Mouse (Mus musculus): ENCODE measurements at regions not wholly inside any gene's neighbourhood (a gene's known extent, or its start where the extent isn't known, plus 50 kb on each side); places are given as distances from the start of the nearest gene placed in this dataset.
"Not testable (repeated sequence)": the region's sequence is repeated elsewhere in the genome, so short reads cannot be mapped to it uniquely, and the experiment has no call there.

DNA sequence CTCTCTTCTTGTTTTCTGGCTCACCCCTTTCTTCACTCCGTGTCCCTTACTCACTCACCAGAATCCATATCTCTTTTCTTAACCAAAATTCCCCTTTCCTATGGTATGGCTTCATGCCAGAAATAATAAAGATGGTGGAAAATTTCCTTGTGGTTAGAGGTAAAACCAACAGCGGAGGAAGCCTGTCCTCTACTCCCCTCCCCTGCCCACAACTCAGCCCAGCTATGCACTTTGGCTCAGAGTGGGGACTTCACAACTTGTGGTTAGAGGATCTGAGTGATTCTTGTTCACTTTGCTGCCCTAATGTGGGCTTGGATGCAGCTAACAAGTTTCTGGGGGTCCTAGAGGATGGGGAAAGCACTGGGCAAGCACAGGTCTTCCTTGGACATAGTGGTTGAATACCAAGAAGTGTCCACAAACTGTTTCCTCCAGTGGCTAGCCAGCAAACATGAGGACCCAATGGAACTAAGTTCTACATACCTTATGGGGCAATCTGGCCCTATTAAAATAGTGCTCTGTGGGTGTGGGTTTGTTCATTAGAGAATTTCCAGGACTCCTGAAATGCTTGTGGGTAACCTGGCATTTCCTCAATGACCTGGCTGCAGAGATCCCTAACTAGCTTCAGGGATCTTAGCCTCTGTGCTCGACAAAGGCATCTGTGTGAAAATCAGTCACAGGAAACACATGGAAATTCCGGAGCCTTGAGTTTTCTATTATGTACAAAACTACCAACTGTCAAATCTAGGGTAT, 118.9 kb upstream of the Rasgrp1 start:
- no peak for ATAC-seq
- no peak overlapping the region for H3K4me2 ChIP-seq (ENCODE audit: low read length)
- 0 out of 2 replicates have a peak, but pooled peaks cover 2% of the 10 kb centered on the region for H3K4me1 ChIP-seq (ENCODE audit: control insufficient read depth, insufficient read depth, low read depth, low read length)
- H3K27ac ChIP-seq (ENCODE audit: low read depth, low read length) = no peak overlapping the region
- no peaks in the 10 kb centered on the region for H3K9me3 ChIP-seq (ENCODE audit: control insufficient read depth, low read length)
- H3K27me3 ChIP-seq (replicated peaks; ENCODE audit: control insufficient read depth, insufficient read depth, low read length) = no peaks in the 10 kb centered on the region
- WGBS = 89% methylated on average over 4 of the region's 4 CpGs
- no peak overlapping the region for H3K4me3 ChIP-seq (ENCODE audit: low read length)
- H3K36me3 ChIP-seq (ENCODE audit: control insufficient read depth, insufficient read depth, low read length) = no peaks in the 10 kb centered on the region
- H3K9ac ChIP-seq (ENCODE audit: low read depth, low read length) = no peak overlapping the region

DNA sequence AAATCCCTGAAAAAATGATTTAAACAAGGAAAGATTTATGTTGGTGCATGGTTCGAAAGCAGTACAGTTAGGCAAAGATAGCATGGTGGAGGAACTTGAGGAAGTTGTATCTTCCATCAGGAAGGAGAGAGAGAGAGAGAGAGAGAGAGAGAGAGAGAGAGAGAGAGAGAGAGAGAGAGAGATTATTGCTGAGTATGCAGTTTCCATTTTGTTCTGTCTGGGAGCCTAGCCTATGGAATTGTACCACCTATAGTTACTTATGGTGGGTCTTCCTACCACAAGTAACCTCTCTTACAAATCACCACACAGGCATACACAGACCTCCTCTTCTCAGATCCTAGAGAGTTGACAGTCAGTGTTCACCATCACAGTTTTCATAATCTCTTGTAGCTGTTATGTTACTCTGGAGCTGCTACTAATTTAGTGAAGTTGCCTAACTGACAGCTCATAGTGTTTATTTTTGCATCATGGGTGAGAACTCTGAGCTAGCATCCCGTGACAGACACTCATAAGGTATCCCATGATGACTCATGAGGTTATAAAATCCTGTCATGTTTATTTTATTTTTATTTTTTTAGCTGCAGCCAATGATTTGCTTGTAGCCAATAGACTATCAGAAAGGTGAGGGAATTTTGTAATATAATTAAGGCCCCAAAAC, 132.2 kb upstream of the Rasgrp1 start:
- Histone ChIP-seq H3K4me1 (ENCODE audit: control insufficient read depth, insufficient read depth, low read depth, low read length) (no peaks in the 10 kb centered on the region; the same call in 1 of the 2 replicates), H3K9ac (ENCODE audit: low read depth, low read length) (no peak overlapping the region), H3K27ac (ENCODE audit: low read depth, low read length) (no peak overlapping the region), H3K36me3 (ENCODE audit: control insufficient read depth, insufficient read depth, low read length) (no peaks in the 10 kb centered on the region), H3K9me3 (ENCODE audit: control insufficient read depth, low read length) (no peaks in the 10 kb centered on the region), H3K4me3 (ENCODE audit: low read length) (no peak overlapping the region), H3K4me2 (ENCODE audit: low read length) (no peak overlapping the region), H3K27me3 (replicated peaks; ENCODE audit: control insufficient read depth, insufficient read depth, low read length) (no peaks in the 10 kb centered on the region)
- WGBS = 89% methylated on average over 2 of the region's 2 CpGs
- ATAC-seq = no peak

DNA sequence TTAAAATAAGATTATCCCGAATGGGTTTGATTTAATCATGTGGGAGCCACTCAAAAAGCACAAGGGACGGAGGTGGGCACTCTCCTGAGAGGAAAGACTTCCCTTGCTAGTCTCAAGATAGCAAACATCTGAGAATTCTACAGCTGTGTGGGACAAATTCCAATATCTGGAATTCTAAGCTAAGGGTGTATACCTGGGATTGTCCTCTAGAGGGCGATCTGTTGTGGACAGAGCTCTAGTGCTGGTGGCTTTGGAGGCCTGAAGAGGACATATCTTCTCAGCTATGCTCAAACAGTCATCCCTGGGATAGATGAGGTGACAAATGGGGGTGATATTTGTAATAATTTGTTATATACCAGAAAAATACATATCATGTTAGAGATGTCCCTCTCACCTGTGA, 132.8 kb upstream of the Rasgrp1 start:
- Histone ChIP-seq H3K4me2 (ENCODE audit: low read length) (no peak overlapping the region), H3K9me3 (ENCODE audit: control insufficient read depth, low read length) (no peaks in the 10 kb centered on the region), H3K36me3 (ENCODE audit: control insufficient read depth, insufficient read depth, low read length) (no peaks in the 10 kb centered on the region), H3K27me3 (replicated peaks; ENCODE audit: control insufficient read depth, insufficient read depth, low read length) (no peaks in the 10 kb centered on the region), H3K27ac (ENCODE audit: low read depth, low read length) (no peak overlapping the region), H3K9ac (ENCODE audit: low read depth, low read length) (no peak overlapping the region), H3K4me1 (ENCODE audit: control insufficient read depth, insufficient read depth, low read depth, low read length) (no peaks in the 10 kb centered on the region; the same call in 1 of the 2 replicates), H3K4me3 (ENCODE audit: low read length) (no peak overlapping the region)
- ATAC-seq = no peak
- 60% methylated on average over 3 of the region's 3 CpGs for WGBS

DNA sequence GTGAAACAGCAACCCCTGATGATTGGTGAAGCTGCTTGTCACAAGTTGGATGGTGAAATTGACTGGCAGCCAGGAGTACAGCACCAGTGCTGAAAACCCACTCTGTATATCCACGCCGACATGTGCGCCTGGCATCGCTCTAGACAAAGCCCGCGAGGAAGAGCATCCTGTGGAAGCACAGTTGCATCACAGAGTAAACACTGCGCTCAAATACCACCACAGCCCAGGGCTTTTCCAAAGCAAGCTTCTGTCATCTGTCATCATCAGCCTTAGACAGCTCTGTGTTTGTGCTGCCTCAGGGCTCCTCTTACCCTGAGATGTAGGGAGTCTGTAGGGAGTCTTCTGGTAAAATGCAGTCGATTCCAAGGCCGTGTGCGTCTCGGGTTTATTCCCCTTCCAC, 134.7 kb upstream of the Rasgrp1 start:
- H3K9ac ChIP-seq (ENCODE audit: low read depth, low read length); H3K4me2 ChIP-seq (ENCODE audit: low read length); H3K9me3 ChIP-seq (ENCODE audit: control insufficient read depth, low read length); H3K27me3 ChIP-seq (replicated peaks; ENCODE audit: control insufficient read depth, insufficient read depth, low read length); H3K36me3 ChIP-seq (ENCODE audit: control insufficient read depth, insufficient read depth, low read length); H3K4me1 ChIP-seq (ENCODE audit: control insufficient read depth, insufficient read depth, low read depth, low read length); H3K27ac ChIP-seq (ENCODE audit: low read depth, low read length); H3K4me3 ChIP-seq (ENCODE audit: low read length): not testable (repeated sequence)
- peak; percentile 57 for ATAC-seq
- 75% methylated on average over 7 of the region's 11 CpGs for WGBS

DNA sequence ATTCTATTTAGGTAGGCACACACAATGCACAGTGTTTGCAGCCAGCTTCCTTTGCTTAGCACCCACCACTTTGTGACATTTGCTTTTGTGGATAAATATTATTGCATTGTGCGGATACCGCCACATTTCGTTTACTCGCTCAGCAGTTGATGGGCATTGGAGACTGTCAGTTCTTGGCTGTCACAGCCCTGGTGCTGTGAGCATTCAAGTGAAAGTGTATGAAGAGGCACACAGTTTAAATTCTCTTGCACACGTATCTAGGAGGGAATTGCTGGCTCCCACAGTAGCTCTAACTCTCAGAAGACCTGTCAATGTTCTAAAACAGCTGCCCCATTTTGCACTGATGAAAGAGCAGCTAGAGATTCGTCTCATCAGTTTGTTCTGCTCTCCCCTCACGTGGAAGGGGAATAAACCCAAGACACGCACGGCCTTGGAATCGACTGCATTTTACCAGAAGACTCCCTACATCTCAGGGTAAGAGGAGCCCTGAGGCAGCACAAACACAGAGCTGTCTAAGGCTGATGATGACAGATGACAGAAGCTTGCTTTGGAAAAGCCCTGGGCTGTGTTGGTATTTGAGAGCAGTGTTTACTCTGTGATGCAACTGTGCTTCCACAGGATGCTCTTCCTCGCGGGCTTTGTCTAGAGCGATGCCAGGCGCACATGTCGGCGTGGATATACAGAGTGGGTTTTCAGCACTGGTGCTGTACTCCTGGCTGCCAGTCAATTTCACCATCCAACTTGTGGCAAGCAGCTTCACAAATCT, 136.6 kb upstream of the Rasgrp1 start:
- WGBS = 55% methylated on average over 16 of the region's 16 CpGs
- H3K4me2 ChIP-seq (ENCODE audit: low read length) = peak overlapping the region; percentile 10; the same call in 1 of the 2 replicates
- not testable (repeated sequence) for H3K27ac ChIP-seq (ENCODE audit: low read depth, low read length); H3K9ac ChIP-seq (ENCODE audit: low read depth, low read length); H3K4me3 ChIP-seq (ENCODE audit: low read length); H3K36me3 ChIP-seq (ENCODE audit: control insufficient read depth, insufficient read depth, low read length); H3K4me1 ChIP-seq (ENCODE audit: control insufficient read depth, insufficient read depth, low read depth, low read length); H3K27me3 ChIP-seq (replicated peaks; ENCODE audit: control insufficient read depth, insufficient read depth, low read length); H3K9me3 ChIP-seq (ENCODE audit: control insufficient read depth, low read length)
- ATAC-seq = peak; percentile 89

DNA sequence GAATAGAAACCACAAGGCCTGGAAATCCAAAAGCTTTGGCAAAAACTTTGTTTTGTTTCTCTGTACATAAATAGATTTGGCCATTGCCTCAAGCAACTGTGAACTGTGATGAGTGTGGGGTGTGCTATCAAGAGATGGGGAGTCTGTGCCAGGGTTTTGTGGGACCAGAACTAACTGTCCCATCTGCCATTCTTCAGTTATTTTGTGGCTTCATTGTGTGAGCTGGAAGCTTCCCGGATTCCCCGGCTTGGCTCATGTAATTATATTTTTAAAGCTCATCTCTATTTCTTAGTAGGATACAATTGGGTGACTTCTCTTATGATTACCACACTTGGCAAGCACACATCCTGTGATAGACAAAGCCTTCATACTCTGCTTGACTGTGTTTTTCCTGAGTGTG, 143.6 kb upstream of the Rasgrp1 start:
- no peak for ATAC-seq
- Histone ChIP-seq H3K4me2 (ENCODE audit: low read length) (no peak overlapping the region), H3K27ac (ENCODE audit: low read depth, low read length) (no peak overlapping the region), H3K4me1 (ENCODE audit: control insufficient read depth, insufficient read depth, low read depth, low read length) (no peaks in the 10 kb centered on the region), H3K27me3 (replicated peaks; ENCODE audit: control insufficient read depth, insufficient read depth, low read length) (no peaks in the 10 kb centered on the region), H3K36me3 (ENCODE audit: control insufficient read depth, insufficient read depth, low read length) (no peaks in the 10 kb centered on the region), H3K4me3 (ENCODE audit: low read length) (no peak overlapping the region), H3K9ac (ENCODE audit: low read depth, low read length) (no peak overlapping the region), H3K9me3 (ENCODE audit: control insufficient read depth, low read length) (no peaks in the 10 kb centered on the region)
- WGBS = 94% methylated on average over 2 of the region's 2 CpGs

DNA sequence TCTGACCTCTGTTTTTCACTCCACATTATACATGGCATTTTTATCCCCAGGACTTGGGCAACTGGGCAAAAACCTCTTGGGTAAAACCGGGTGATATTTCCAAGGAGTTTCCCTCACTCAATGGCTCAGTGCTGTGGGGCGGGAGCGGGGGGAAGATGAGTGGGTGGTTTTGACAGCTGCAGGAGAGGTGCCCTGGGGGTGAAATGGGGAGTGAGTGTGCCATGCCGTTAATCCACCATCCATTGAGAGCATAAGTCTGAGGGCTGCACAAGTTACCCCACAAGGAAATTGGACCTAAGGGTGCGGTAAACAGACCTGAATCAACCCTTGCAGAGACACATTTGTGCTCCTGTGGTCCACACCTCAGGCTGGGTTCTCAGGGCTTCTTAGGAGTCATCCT, 155.8 kb upstream of the Rasgrp1 start:
- Histone ChIP-seq H3K4me3 (ENCODE audit: low read length) (no peak overlapping the region), H3K27me3 (replicated peaks; ENCODE audit: control insufficient read depth, insufficient read depth, low read length) (no peaks in the 10 kb centered on the region), H3K4me1 (ENCODE audit: control insufficient read depth, insufficient read depth, low read depth, low read length) (no peaks in the 10 kb centered on the region), H3K4me2 (ENCODE audit: low read length) (no peak overlapping the region), H3K36me3 (ENCODE audit: control insufficient read depth, insufficient read depth, low read length) (no peaks in the 10 kb centered on the region), H3K9me3 (ENCODE audit: control insufficient read depth, low read length) (no peaks in the 10 kb centered on the region), H3K27ac (ENCODE audit: low read depth, low read length) (no peak overlapping the region), H3K9ac (ENCODE audit: low read depth, low read length) (no peak overlapping the region)
- ATAC-seq = no peak
- WGBS = 89% methylated on average over 5 of the region's 5 CpGs

DNA sequence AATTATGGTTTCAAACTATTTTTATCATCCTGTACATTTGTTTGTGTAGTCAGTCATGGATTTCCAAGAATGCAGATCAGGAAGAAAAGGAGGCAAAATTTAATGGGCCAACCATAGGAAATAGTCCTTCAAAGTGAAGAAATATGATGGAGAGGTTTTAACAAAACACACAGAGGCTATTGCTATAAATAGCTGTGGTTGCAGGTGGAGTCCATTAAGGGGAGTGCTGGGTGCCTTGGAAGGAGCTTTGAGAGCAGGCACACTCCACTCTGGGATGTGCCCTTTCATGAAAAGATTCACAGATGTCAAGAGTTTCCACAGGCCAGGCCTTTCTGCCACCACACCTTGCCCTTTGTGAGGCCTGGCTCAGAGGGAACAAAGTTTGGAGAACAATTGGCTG, 159.8 kb upstream of the Rasgrp1 start:
- Histone ChIP-seq H3K4me3 (ENCODE audit: low read length) (no peak overlapping the region), H3K9ac (ENCODE audit: low read depth, low read length) (no peak overlapping the region), H3K4me2 (ENCODE audit: low read length) (no peak overlapping the region), H3K9me3 (ENCODE audit: control insufficient read depth, low read length) (no peaks in the 10 kb centered on the region), H3K36me3 (ENCODE audit: control insufficient read depth, insufficient read depth, low read length) (no peaks in the 10 kb centered on the region), H3K4me1 (ENCODE audit: control insufficient read depth, insufficient read depth, low read depth, low read length) (no peaks in the 10 kb centered on the region), H3K27ac (ENCODE audit: low read depth, low read length) (no peak overlapping the region), H3K27me3 (replicated peaks; ENCODE audit: control insufficient read depth, insufficient read depth, low read length) (no peaks in the 10 kb centered on the region)
- ATAC-seq = no peak

DNA sequence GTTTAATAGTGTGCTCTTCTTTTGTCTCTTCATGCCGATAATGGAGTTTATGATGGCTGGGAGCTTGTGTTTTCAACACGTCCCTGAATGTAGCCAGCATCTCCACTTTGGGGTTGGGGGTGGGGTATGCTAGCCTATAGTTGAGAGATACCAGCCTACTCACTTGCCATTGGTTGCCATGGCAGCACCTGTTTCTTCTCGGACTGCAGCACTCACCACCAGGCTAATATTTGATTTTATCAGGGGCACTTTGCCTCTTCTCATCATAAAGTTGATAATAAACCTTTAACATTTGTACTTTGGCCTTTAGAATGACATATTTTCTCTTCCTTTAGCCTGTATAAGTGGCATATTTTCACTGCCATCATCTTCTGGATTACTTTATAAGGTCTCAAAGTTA, 168.9 kb upstream of the Rasgrp1 start:
- no peaks in the 10 kb centered on the region for H3K27me3 ChIP-seq (replicated peaks; ENCODE audit: control insufficient read depth, insufficient read depth, low read length)
- no peak for ATAC-seq
- no peaks in the 10 kb centered on the region for H3K36me3 ChIP-seq (ENCODE audit: control insufficient read depth, insufficient read depth, low read length)
- no peaks in the 10 kb centered on the region for H3K4me1 ChIP-seq (ENCODE audit: control insufficient read depth, insufficient read depth, low read depth, low read length)
- no peak overlapping the region for H3K9ac ChIP-seq (ENCODE audit: low read depth, low read length)
- H3K4me2 ChIP-seq (ENCODE audit: low read length) = no peak overlapping the region
- no peak overlapping the region for H3K27ac ChIP-seq (ENCODE audit: low read depth, low read length)
- no peaks in the 10 kb centered on the region for H3K9me3 ChIP-seq (ENCODE audit: control insufficient read depth, low read length)
- WGBS = 54% methylated on average over 3 of the region's 3 CpGs
- no peak overlapping the region for H3K4me3 ChIP-seq (ENCODE audit: low read length)
